Comparison of ENCODE assay signal across 21 mouse cellular contexts in the genomic region with DNA sequence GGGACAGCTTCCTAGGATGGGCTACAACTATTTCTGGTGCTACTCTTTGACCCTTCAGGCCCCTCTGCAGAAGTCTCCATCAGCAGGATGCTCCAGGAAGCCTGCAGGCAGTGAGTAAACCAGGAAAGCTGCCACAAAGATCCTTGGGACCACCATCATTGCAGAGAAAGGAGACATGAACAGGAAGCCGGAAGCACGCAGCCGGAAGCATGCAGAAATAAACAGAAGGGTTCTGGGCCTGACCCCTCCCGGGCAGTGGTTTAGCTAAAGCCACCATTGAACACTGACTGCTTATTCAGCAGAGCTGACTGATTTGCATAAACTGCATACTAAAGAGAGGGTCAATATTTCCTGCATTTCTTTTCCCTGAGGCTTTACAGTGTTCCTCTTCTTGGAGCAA. TPM values are rescaled to one million over a fixed set of nuclear protein-coding genes. Genes with fewer than 3 reads are reported as not detected.
DNase-seq lines count a peak whose midpoint lies in the region; ATAC-seq and TF ChIP-seq lines count a peak whose summit lies in the region.
"Had no signal": no experiment of that assay in that cellular context is flagged by ENCODE, and none has a peak within 500 bp of the region (broad histone marks: within the 10 kb centered on the region; RNA-seq: fewer than 3 reads in every experiment).

No protein-coding gene starts in this region.

- no peaks in the 10 kb centered on the region for H3K27me3 ChIP-seq in kidney, embryonic 14.5 days (ENCODE audit: control insufficient read depth, insufficient read depth, low read length)
- H3K27me3 ChIP-seq in liver, postnatal 0 days (ENCODE audit: insufficient read depth, low read length), result no peaks in the 10 kb centered on the region
- H3K27me3 ChIP-seq in liver, embryonic 12.5 days (replicated peaks), result no peaks in the 10 kb centered on the region
- H3K27me3 ChIP-seq in midbrain, embryonic 14.5 days (ENCODE audit: control insufficient read depth, insufficient read depth, low read length), result no peaks in the 10 kb centered on the region
- no peaks in the 10 kb centered on the region for H3K27me3 ChIP-seq in midbrain, embryonic 15.5 days (replicated peaks)
- H3K27me3 ChIP-seq: embryonic facial prominence, embryonic 12.5 days; hindbrain, embryonic 15.5 days; limb, embryonic 15.5 days; midbrain, embryonic 12.5 days had no signal

- 65% methylated on average over 4 of the region's 4 CpGs for WGBS in kidney, embryonic 14.5 days
- 55% methylated on average over 4 of the region's 4 CpGs for WGBS in liver, postnatal 0 days (ENCODE audit: insufficient replicate concordance)
- 77% methylated on average over 4 of the region's 4 CpGs for WGBS in liver, embryonic 12.5 days (ENCODE audit: insufficient replicate concordance)
- 63% methylated on average over 4 of the region's 4 CpGs for WGBS in midbrain, embryonic 14.5 days
- 57% methylated on average over 4 of the region's 4 CpGs for WGBS in midbrain, embryonic 15.5 days

- H3K36me3 ChIP-seq in kidney, embryonic 14.5 days (ENCODE audit: control insufficient read depth, insufficient read depth, low read length), result no peaks in the 10 kb centered on the region
- H3K36me3 ChIP-seq in liver, postnatal 0 days (replicated peaks; ENCODE audit: insufficient read depth, low read length), result no peaks in the 10 kb centered on the region
- H3K36me3 ChIP-seq in liver, embryonic 12.5 days, result no peaks in the 10 kb centered on the region
- H3K36me3 ChIP-seq in midbrain, embryonic 14.5 days (ENCODE audit: control insufficient read depth, insufficient read depth, low read length), result no peaks in the 10 kb centered on the region
- no peaks in the 10 kb centered on the region for H3K36me3 ChIP-seq in midbrain, embryonic 15.5 days (replicated peaks)
- H3K36me3 ChIP-seq: embryonic facial prominence, embryonic 12.5 days; heart, embryonic 10.5 days; hindbrain, embryonic 15.5 days; limb, embryonic 15.5 days; midbrain, embryonic 12.5 days had no signal

- H3K4me2 ChIP-seq in kidney, embryonic 14.5 days (replicated peaks; ENCODE audit: low read depth, low read length), result no peak overlapping the region
- no peak overlapping the region for H3K4me2 ChIP-seq in liver, postnatal 0 days (ENCODE audit: low read depth, low read length)
- no peak overlapping the region for H3K4me2 ChIP-seq in liver, embryonic 12.5 days
- no peak overlapping the region for H3K4me2 ChIP-seq in midbrain, embryonic 14.5 days (ENCODE audit: low read length)
- H3K4me2 ChIP-seq in midbrain, embryonic 15.5 days, result no peak overlapping the region
- H3K4me2 ChIP-seq: embryonic facial prominence, embryonic 12.5 days; hindbrain, embryonic 15.5 days; limb, embryonic 15.5 days; midbrain, embryonic 12.5 days had no signal

- no peak for TF ChIP-seq CTCF in liver, postnatal 0 days (IDR thresholded peaks at IDR 0.05; ENCODE audit: low read depth)

- H3K4me3 ChIP-seq in kidney, embryonic 14.5 days (ENCODE audit: low read length), result no peak overlapping the region
- no peak overlapping the region for H3K4me3 ChIP-seq in liver, postnatal 0 days (ENCODE audit: low read depth, low read length)
- H3K4me3 ChIP-seq in liver, embryonic 12.5 days, result no peak overlapping the region
- no peak overlapping the region for H3K4me3 ChIP-seq in midbrain, embryonic 14.5 days (replicated peaks; ENCODE audit: low read depth, low read length)
- no peak overlapping the region for H3K4me3 ChIP-seq in midbrain, embryonic 15.5 days
- H3K4me3 ChIP-seq: embryonic facial prominence, embryonic 12.5 days; erythroblast, embryonic 14.5 days; gastrocnemius, adult 2 months; heart, embryonic 10.5 days; hindbrain, embryonic 15.5 days; limb, embryonic 15.5 days; midbrain, embryonic 12.5 days had no signal

- no peaks in the 10 kb centered on the region for H3K4me1 ChIP-seq in kidney, embryonic 14.5 days (ENCODE audit: control insufficient read depth, insufficient read depth, low read length)
- peaks cover 14% of the 10 kb centered on the region for H3K4me1 ChIP-seq in liver, postnatal 0 days (ENCODE audit: insufficient read depth)
- H3K4me1 ChIP-seq in liver, embryonic 12.5 days, result no peaks in the 10 kb centered on the region
- no peaks in the 10 kb centered on the region for H3K4me1 ChIP-seq in midbrain, embryonic 14.5 days (ENCODE audit: control insufficient read depth, insufficient read depth, low read length)
- H3K4me1 ChIP-seq in midbrain, embryonic 15.5 days, result no peaks in the 10 kb centered on the region
- H3K4me1 ChIP-seq: embryonic facial prominence, embryonic 12.5 days; hindbrain, embryonic 15.5 days had no signal

- peak; percentile 49; the same call in 1 of the 2 replicates for ATAC-seq in kidney, embryonic 14.5 days (ENCODE audit: low FRiP score, low TSS enrichment)
- 0 out of 2 replicates have a peak, but pooled peaks have one; percentile 17 for ATAC-seq in liver, postnatal 0 days
- ATAC-seq in liver, embryonic 12.5 days, result no peak
- ATAC-seq in midbrain, embryonic 14.5 days (ENCODE audit: low FRiP score, low TSS enrichment), result no peak
- no peak for ATAC-seq in midbrain, embryonic 15.5 days (replicated peaks)
- ATAC-seq: intestine, postnatal 0 days had no signal

- H3K9ac ChIP-seq in kidney, embryonic 14.5 days (ENCODE audit: low read depth, low read length), result no peak overlapping the region
- no peak overlapping the region for H3K9ac ChIP-seq in liver, postnatal 0 days (replicated peaks)
- H3K9ac ChIP-seq in liver, embryonic 12.5 days, result no peak overlapping the region
- no peak overlapping the region for H3K9ac ChIP-seq in midbrain, embryonic 14.5 days (replicated peaks; ENCODE audit: low read length)
- H3K9ac ChIP-seq in midbrain, embryonic 15.5 days, result no peak overlapping the region
- H3K9ac ChIP-seq: embryonic facial prominence, embryonic 12.5 days; hindbrain, embryonic 15.5 days; limb, embryonic 15.5 days; midbrain, embryonic 12.5 days had no signal

- no peak for TF ChIP-seq EP300 in liver, postnatal 0 days (IDR thresholded peaks at IDR 0.05; ENCODE audit: low read depth)

- DNase-seq in adrenal gland, postnatal 14 days, result peak; percentile 17
- no peak for DNase-seq in adrenal gland, adult 18-20 months (ENCODE audit: low spot score in 2 of 2)
- no peak for DNase-seq in kidney, adult 9 months
- no peak for DNase-seq in liver, postnatal 0 days
- DNase-seq in midbrain, embryonic 14.5 days, result peak; percentile 8
- DNase-seq: cerebellum, adult 11 months; cerebellum, postnatal 10 days; gastrocnemius, adult 2 months; heart, postnatal 10 days had no signal

- no peaks in the 10 kb centered on the region for H3K9me3 ChIP-seq in kidney, embryonic 14.5 days (ENCODE audit: control insufficient read depth, low read length)
- no peaks in the 10 kb centered on the region for H3K9me3 ChIP-seq in liver, postnatal 0 days (ENCODE audit: low read length)
- H3K9me3 ChIP-seq in liver, embryonic 12.5 days (replicated peaks), result no peaks in the 10 kb centered on the region
- H3K9me3 ChIP-seq in midbrain, embryonic 14.5 days (ENCODE audit: control insufficient read depth, low read length), result no peaks in the 10 kb centered on the region
- H3K9me3 ChIP-seq in midbrain, embryonic 15.5 days, result no peaks in the 10 kb centered on the region
- H3K9me3 ChIP-seq: embryonic facial prominence, embryonic 12.5 days; heart, embryonic 10.5 days; hindbrain, embryonic 15.5 days; limb, embryonic 15.5 days; midbrain, embryonic 12.5 days had no signal

- H3K27ac ChIP-seq in kidney, embryonic 14.5 days (ENCODE audit: low read depth, low read length), result no peak overlapping the region
- H3K27ac ChIP-seq in liver, postnatal 0 days (ENCODE audit: low read depth), result 0 out of 2 replicates have a peak overlapping the region, but pooled peaks have one; percentile 2
- no peak overlapping the region for H3K27ac ChIP-seq in liver, embryonic 12.5 days
- H3K27ac ChIP-seq in midbrain, embryonic 14.5 days (replicated peaks; ENCODE audit: low read depth, low read length), result no peak overlapping the region
- H3K27ac ChIP-seq in midbrain, embryonic 15.5 days, result no peak overlapping the region
- H3K27ac ChIP-seq: embryonic facial prominence, embryonic 12.5 days; gastrocnemius, adult 2 months; heart, embryonic 10.5 days; hindbrain, embryonic 15.5 days; limb, embryonic 15.5 days; macrophage; midbrain, embryonic 12.5 days; stomach, postnatal 0 days had no signal

RNA-seq across cellular contexts. Expression of a gene that starts 26.7 kb away (rescaled TPM):
- total RNA-seq in adrenal gland, postnatal 14 days (2021), result 24.2 and 26.7 TPM in 2 replicates
- total RNA-seq in adrenal gland, adult 18-20 months (2021), result 10 to 100 TPM; 26.8 to 32.7 TPM
- 15.6 and 19.1 TPM in 2 replicates for polyA plus RNA-seq in kidney, embryonic 14.5 days (2014; fragmentation: Nextera tagmentation; extraction: Ambion mirVana)
- polyA plus RNA-seq in liver, postnatal 0 days (2015; fragmentation: Nextera tagmentation; extraction: Ambion mirVana), result 8.8 and 8.9 TPM in 2 replicates
- 8.1 TPM in 2 replicates for polyA plus RNA-seq in liver, embryonic 12.5 days (2016; fragmentation: Nextera tagmentation; extraction: Ambion mirVana)
- polyA plus RNA-seq in midbrain, embryonic 14.5 days (2014; fragmentation: Nextera tagmentation; extraction: Ambion mirVana), result 31.8 TPM in 2 replicates
- 38.9 and 39.9 TPM in 2 replicates for polyA plus RNA-seq in midbrain, embryonic 15.5 days (2015; fragmentation: Nextera tagmentation; extraction: Ambion mirVana)

RNA-seq across cellular contexts. Expression of a gene that starts 34.7 kb away (rescaled TPM):
- total RNA-seq in adrenal gland, postnatal 14 days (2021), result 10.5 and 11.0 TPM in 2 replicates
- 10 to 100 TPM; 10.2 to 13.8 TPM for total RNA-seq in adrenal gland, adult 18-20 months (2021)
- 0.41 and 0.56 TPM in 2 replicates for polyA plus RNA-seq in kidney, embryonic 14.5 days (2014; fragmentation: Nextera tagmentation; extraction: Ambion mirVana)
- polyA plus RNA-seq in liver, postnatal 0 days (2015; fragmentation: Nextera tagmentation; extraction: Ambion mirVana), result 0.58 and 0.81 TPM in 2 replicates
- polyA plus RNA-seq in liver, embryonic 12.5 days (2016; fragmentation: Nextera tagmentation; extraction: Ambion mirVana), result 0.18 and 0.54 TPM in 2 replicates
- polyA plus RNA-seq in midbrain, embryonic 14.5 days (2014; fragmentation: Nextera tagmentation; extraction: Ambion mirVana), result 3.7 and 4.7 TPM in 2 replicates
- 2.4 and 2.9 TPM in 2 replicates for polyA plus RNA-seq in midbrain, embryonic 15.5 days (2015; fragmentation: Nextera tagmentation; extraction: Ambion mirVana)

RNA-seq across cellular contexts. Expression of a gene that starts 59.6 kb away (rescaled TPM):
- 107 and 108 TPM in 2 replicates for total RNA-seq in adrenal gland, postnatal 14 days (2021)
- total RNA-seq in adrenal gland, adult 18-20 months (2021), result 100 to 1,000 TPM; 104 to 107 TPM
- polyA plus RNA-seq in kidney, embryonic 14.5 days (2014; fragmentation: Nextera tagmentation; extraction: Ambion mirVana), result 144 and 166 TPM in 2 replicates
- 94.2 and 103 TPM in 2 replicates for polyA plus RNA-seq in liver, postnatal 0 days (2015; fragmentation: Nextera tagmentation; extraction: Ambion mirVana)
- 169 and 175 TPM in 2 replicates for polyA plus RNA-seq in liver, embryonic 12.5 days (2016; fragmentation: Nextera tagmentation; extraction: Ambion mirVana)
- 170 and 181 TPM in 2 replicates for polyA plus RNA-seq in midbrain, embryonic 14.5 days (2014; fragmentation: Nextera tagmentation; extraction: Ambion mirVana)
- polyA plus RNA-seq in midbrain, embryonic 15.5 days (2015; fragmentation: Nextera tagmentation; extraction: Ambion mirVana), result 155 and 160 TPM in 2 replicates

Comparison
In these comparisons a context has a peak if more than half of its experiments do, and no peak if none do; other contexts are left out.
1. DNase-seq: peak in adrenal gland, postnatal 14 days (single experiment) and midbrain, embryonic 14.5 days (single experiment); none in adrenal gland, adult 18-20 months (0 of 2), kidney, adult 9 months (single experiment) and liver, postnatal 0 days (single experiment).
2. ATAC-seq: peak in kidney, embryonic 14.5 days (single experiment) and liver, postnatal 0 days (single experiment); none in liver, embryonic 12.5 days (single experiment), midbrain, embryonic 14.5 days (single experiment) and midbrain, embryonic 15.5 days (single experiment).